Mouse (Mus musculus): ENCODE results near the gene Gm49776. TPM values are rescaled to one million over a fixed set of nuclear protein-coding genes. Genes with fewer than 3 reads are reported as not detected.
A peak's percentile ranks its signal among the peaks of the same experiment; 100 is the strongest.
"Not testable (repeated sequence)": the region's sequence is repeated elsewhere in the genome, so short reads cannot be mapped to it uniquely, and the experiment has no call there.

Gene Gm49776
- total RNA-seq, 2 experiments from 2014 or later: 0.47 TPM; not detected in 1

- peak; percentile 53; the same call in 1 of the 2 replicates for ATAC-seq (replicated peaks; ENCODE audit: low FRiP score, low TSS enrichment, poor library complexity, severe bottlenecking)
Measured at GRCm38 (mm10) chr16:18211417-18212171, 46.5 kb downstream of the Gm49776 start.

GRCm38 (mm10) chr16:18210701-18211416, 47.3 kb downstream of the Gm49776 start:
- peak; percentile 42 for ATAC-seq (replicated peaks; ENCODE audit: low FRiP score, low TSS enrichment, poor library complexity, severe bottlenecking)

GRCm38 (mm10) chr16:18203430-18204091, 54.6 kb downstream of the Gm49776 start:
- no peak for ATAC-seq (replicated peaks; ENCODE audit: low FRiP score, low TSS enrichment, poor library complexity, severe bottlenecking)

GRCm38 (mm10) chr16:18202061-18202460, 56.1 kb downstream of the Gm49776 start:
- no peak for ATAC-seq (replicated peaks; ENCODE audit: low FRiP score, low TSS enrichment, poor library complexity, severe bottlenecking)

- ATAC-seq (replicated peaks; ENCODE audit: low FRiP score, low TSS enrichment, poor library complexity, severe bottlenecking): no peak
Measured at GRCm38 (mm10) chr16:18201620-18202019, 56.5 kb downstream of the Gm49776 start.

- no peak for ATAC-seq (replicated peaks; ENCODE audit: low FRiP score, low TSS enrichment, poor library complexity, severe bottlenecking)
Measured at GRCm38 (mm10) chr16:18200062-18200461, 58.1 kb downstream of the Gm49776 start.

- no peak for ATAC-seq (replicated peaks; ENCODE audit: low FRiP score, low TSS enrichment, poor library complexity, severe bottlenecking)
Measured at GRCm38 (mm10) chr16:18198365-18199098, 59.6 kb downstream of the Gm49776 start.

GRCm38 (mm10) chr16:18197881-18198280, 60.2 kb downstream of the Gm49776 start:
- no peak for ATAC-seq (replicated peaks; ENCODE audit: low FRiP score, low TSS enrichment, poor library complexity, severe bottlenecking)

GRCm38 (mm10) chr16:18195561-18195960, 62.6 kb downstream of the Gm49776 start:
- ATAC-seq (replicated peaks; ENCODE audit: low FRiP score, low TSS enrichment, poor library complexity, severe bottlenecking): not testable (repeated sequence)

Other genes with a start within 250 kb of the Gm49776 start
- 61.2 and 64.6 TPM in 2 replicates for gene Dgcr6, start 205.5 kb downstream of the Gm49776 start, total RNA-seq (2014; fragmentation: Nextera tagmentation)
- 22.7 and 26.0 TPM in 2 replicates for gene Dgcr6, start 205.5 kb downstream of the Gm49776 start, total RNA-seq (2017)
- 9.8 and 14.0 TPM in 2 replicates for gene Prodh, start 168.1 kb downstream of the Gm49776 start, total RNA-seq (2014; fragmentation: Nextera tagmentation)
- gene Prodh, start 168.1 kb downstream of the Gm49776 start, total RNA-seq (2017): 14.2 and 23.5 TPM in 2 replicates
- gene Rtn4r, start 130.7 kb downstream of the Gm49776 start, total RNA-seq (2014; fragmentation: Nextera tagmentation): not detected in 2 replicates
- 0.30 and 0.38 TPM in 2 replicates for gene Rtn4r, start 130.7 kb downstream of the Gm49776 start, total RNA-seq (2017)
- gene Ccdc188, start 40.4 kb downstream of the Gm49776 start, total RNA-seq (2014; fragmentation: Nextera tagmentation): not detected in 2 replicates
- not detected in 2 replicates for gene Ccdc188, start 40.4 kb downstream of the Gm49776 start, total RNA-seq (2017)
- 3.1 and 4.8 TPM in 2 replicates for gene Zdhhc8, start 23.2 kb downstream of the Gm49776 start, total RNA-seq (2014; fragmentation: Nextera tagmentation)
- 0.56 and 4.5 TPM in 2 replicates for gene Zdhhc8, start 23.2 kb downstream of the Gm49776 start, total RNA-seq (2017)
- 162 and 237 TPM in 2 replicates for gene Trmt2a, start 9.6 kb downstream of the Gm49776 start, total RNA-seq (2014; fragmentation: Nextera tagmentation)
- gene Trmt2a, start 9.6 kb downstream of the Gm49776 start, total RNA-seq (2017): 56.6 and 73.7 TPM in 2 replicates
- 485 and 544 TPM in 2 replicates for gene Ranbp1, start 9.6 kb downstream of the Gm49776 start, total RNA-seq (2014; fragmentation: Nextera tagmentation)
- 572 and 765 TPM in 2 replicates for gene Ranbp1, start 9.6 kb downstream of the Gm49776 start, total RNA-seq (2017)
- gene Dgcr8, start 30.9 kb upstream of the Gm49776 start, total RNA-seq (2014; fragmentation: Nextera tagmentation): 77.7 and 78.5 TPM in 2 replicates
- gene Dgcr8, start 30.9 kb upstream of the Gm49776 start, total RNA-seq (2017): 47.5 and 78.3 TPM in 2 replicates
- 76.7 and 91.5 TPM in 2 replicates for gene Tango2, start 89.8 kb upstream of the Gm49776 start, total RNA-seq (2014; fragmentation: Nextera tagmentation)
- gene Tango2, start 89.8 kb upstream of the Gm49776 start, total RNA-seq (2017): 16.9 and 20.4 TPM in 2 replicates
- gene Arvcf, start 89.9 kb upstream of the Gm49776 start, total RNA-seq (2014; fragmentation: Nextera tagmentation): 14.0 and 16.5 TPM in 2 replicates
- gene Arvcf, start 89.9 kb upstream of the Gm49776 start, total RNA-seq (2017): 14.3 and 19.4 TPM in 2 replicates
- gene Txnrd2, start 168.1 kb upstream of the Gm49776 start, total RNA-seq (2014; fragmentation: Nextera tagmentation): 75.4 and 82.3 TPM in 2 replicates
- 97.2 and 145 TPM in 2 replicates for gene Txnrd2, start 168.1 kb upstream of the Gm49776 start, total RNA-seq (2017)
- gene Comt, start 168.5 kb upstream of the Gm49776 start, total RNA-seq (2014; fragmentation: Nextera tagmentation): 84.0 and 105 TPM in 2 replicates
- 56.1 and 59.7 TPM in 2 replicates for gene Comt, start 168.5 kb upstream of the Gm49776 start, total RNA-seq (2017)
- 14.6 and 17.1 TPM in 2 replicates for gene Gnb1l, start 240.4 kb upstream of the Gm49776 start, total RNA-seq (2014; fragmentation: Nextera tagmentation)
- gene Gnb1l, start 240.4 kb upstream of the Gm49776 start, total RNA-seq (2017): 5.8 and 10.1 TPM in 2 replicates
- 18.9 and 23.1 TPM in 2 replicates for gene Rtl10, start 240.6 kb upstream of the Gm49776 start, total RNA-seq (2014; fragmentation: Nextera tagmentation)
- gene Rtl10, start 240.6 kb upstream of the Gm49776 start, total RNA-seq (2017): 7.4 and 9.1 TPM in 2 replicates